Mouse (Mus musculus): ENCODE measurements around the gene Prex1. TPM values are rescaled to one million over a fixed set of nuclear protein-coding genes. Genes with fewer than 3 reads are reported as not detected.

Gene Prex1
- polyA plus RNA-seq, 1 experiment from 2014 or later, result 12.4 TPM

DNA sequence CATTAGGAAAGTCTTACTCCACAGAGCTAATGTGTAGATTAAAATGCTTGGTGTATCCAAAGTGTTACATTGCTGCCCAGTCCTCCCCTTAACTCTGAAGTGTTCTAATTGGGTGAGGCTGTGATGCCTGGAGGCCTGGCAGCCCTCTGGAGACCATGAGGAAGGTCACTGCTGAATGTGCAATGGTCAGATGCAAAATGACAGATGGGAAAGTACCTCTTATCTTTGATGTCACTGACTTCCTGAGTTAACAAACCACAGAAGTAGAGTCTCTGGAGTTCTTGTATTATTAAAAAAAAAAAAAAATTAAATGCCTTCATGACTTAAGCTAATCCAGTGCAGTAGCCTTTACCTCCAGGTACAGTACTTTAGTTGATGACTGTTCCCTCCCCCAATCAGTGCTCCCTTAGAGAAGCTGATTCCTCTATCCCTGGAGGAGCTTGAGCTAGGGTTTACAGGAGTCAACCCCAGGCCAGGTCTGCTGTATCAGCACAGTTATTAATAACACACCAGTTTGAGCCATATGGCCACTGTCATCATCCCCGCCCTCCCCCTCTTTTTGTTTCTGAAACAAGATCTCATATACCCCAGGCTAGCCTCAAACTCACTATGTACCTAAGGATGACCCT is 5.8 kb upstream of the Prex1 start:
- no peaks in the 10 kb centered on the region for H3K27me3 ChIP-seq (replicated peaks)
- no peaks in the 10 kb centered on the region for H3K36me3 ChIP-seq
- no peak overlapping the region for H3K4me3 ChIP-seq (replicated peaks)
- ATAC-seq (ENCODE audit: insufficient read depth, low FRiP score, low read depth), result no peak
- 96% methylated on average over 1 of the region's 1 CpGs for WGBS
- H3K9ac ChIP-seq, result no peak overlapping the region
- peaks cover 3% of the 10 kb centered on the region; the same call in 1 of the 2 replicates for H3K4me1 ChIP-seq
- no peak overlapping the region for H3K4me2 ChIP-seq
- no peaks in the 10 kb centered on the region for H3K9me3 ChIP-seq
- no peak overlapping the region for H3K27ac ChIP-seq

DNA sequence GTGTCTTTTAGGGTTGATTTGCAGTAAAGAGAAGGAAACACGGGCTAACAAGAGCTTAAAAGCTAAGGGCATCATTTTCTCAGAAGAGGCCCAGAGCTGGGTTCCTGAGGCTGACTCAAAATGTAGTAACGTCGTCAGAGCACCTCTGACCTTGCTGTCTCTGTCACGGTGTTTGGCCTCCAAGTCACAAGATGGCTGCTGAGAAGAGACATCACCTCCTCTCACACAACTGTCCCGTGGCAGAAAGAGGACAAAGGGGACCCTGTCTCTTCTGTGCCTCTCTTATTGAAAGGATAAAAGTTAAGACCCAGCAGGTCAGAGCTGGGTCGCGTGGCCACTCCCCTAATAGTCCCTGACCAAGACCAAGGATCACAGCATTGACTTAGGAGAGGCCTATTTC is 2.4 kb upstream of the Prex1 start:
- no peak overlapping the region for H3K4me2 ChIP-seq
- H3K27ac ChIP-seq, result no peak overlapping the region
- 75% methylated on average over 7 of the region's 7 CpGs for WGBS
- H3K36me3 ChIP-seq, result no peaks in the 10 kb centered on the region
- H3K4me1 ChIP-seq, result peaks cover 26% of the 10 kb centered on the region; the same call in 1 of the 2 replicates
- ATAC-seq (ENCODE audit: insufficient read depth, low FRiP score, low read depth), result no peak
- no peak overlapping the region for H3K9ac ChIP-seq
- no peaks in the 10 kb centered on the region for H3K27me3 ChIP-seq (replicated peaks)
- H3K4me3 ChIP-seq (replicated peaks), result no peak overlapping the region
- no peaks in the 10 kb centered on the region for H3K9me3 ChIP-seq

DNA sequence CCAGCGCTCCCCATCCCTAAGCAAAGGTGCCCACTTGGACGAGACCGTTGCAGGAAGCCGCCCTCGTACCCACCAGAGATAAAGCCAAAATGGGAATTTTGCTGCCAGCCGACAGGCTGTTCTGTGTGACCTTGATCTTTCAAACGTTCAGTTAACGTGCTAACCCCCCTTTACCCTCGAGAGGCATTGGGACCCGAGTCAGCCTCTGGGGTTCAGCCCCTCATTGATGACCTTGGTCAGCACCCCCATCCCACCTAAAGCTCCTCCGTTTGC is 731 bp upstream of the Prex1 start:
- Histone ChIP-seq H3K27me3 (replicated peaks) (no peaks in the 10 kb centered on the region), H3K27ac (no peak overlapping the region), H3K36me3 (no peaks in the 10 kb centered on the region), H3K4me2 (peak overlapping the region; percentile 90), H3K9me3 (no peaks in the 10 kb centered on the region), H3K4me1 (peaks cover 33% of the 10 kb centered on the region), H3K4me3 (replicated peaks) (peak overlapping the region; percentile 52), H3K9ac (peak overlapping the region; percentile 22; the same call in 1 of the 2 replicates)
- WGBS, result 10% methylated on average over 11 of the region's 11 CpGs
- ATAC-seq (ENCODE audit: insufficient read depth, low FRiP score, low read depth), result no peak

DNA sequence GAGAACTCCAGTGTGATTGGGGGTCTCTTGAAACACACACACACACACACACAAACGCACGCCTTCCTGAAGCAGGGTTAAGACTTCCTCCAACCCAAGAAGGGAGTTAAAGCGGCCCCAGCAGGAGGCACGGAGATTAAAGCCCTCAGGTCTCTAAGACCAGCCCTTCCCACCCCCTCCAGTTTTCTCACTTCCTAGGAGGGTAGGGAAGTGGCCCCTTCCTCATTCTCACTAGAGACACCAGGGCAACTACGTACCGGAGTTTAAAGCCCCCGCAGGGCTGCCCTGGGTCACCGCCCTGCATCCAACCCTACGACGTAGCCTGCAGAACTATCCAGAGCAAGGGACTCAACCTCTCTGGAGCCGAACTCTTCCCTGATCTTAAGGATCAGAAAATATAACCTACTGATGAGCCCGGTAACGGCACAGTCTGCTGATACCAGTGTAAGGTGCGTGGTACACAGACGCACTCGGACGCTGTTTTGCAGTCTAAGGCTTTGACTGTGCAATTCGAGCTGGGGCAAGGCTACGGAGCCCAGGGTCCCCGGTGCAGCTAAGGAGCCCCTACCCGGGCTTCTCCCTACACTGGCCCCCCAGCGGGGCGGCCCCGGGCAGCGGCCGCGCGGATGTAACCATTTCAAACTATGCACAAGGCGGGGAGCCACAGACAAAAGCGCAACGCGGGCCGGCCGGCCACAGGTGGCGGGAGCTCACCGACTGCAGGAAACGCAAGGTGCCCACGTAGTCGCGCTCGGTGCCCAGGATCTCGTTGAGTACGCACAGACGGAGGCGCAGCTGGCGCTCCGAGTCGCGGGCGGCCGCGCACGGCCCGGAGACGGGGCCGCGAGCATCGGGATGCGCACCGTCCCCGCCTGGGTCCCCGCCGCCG is 587 bp downstream of the Prex1 start:
- Histone ChIP-seq H3K36me3 (no peaks in the 10 kb centered on the region), H3K27me3 (replicated peaks) (no peaks in the 10 kb centered on the region), H3K9me3 (no peaks in the 10 kb centered on the region), H3K4me2 (peak overlapping the region; percentile 99), H3K9ac (peak overlapping the region; percentile 60), H3K4me1 (peaks cover 33% of the 10 kb centered on the region), H3K27ac (peak overlapping the region; percentile 48), H3K4me3 (replicated peaks) (peak overlapping the region; percentile 76)
- 1% methylated on average over 57 of the region's 64 CpGs for WGBS
- peak; percentile 23 for ATAC-seq (ENCODE audit: insufficient read depth, low FRiP score, low read depth)

DNA sequence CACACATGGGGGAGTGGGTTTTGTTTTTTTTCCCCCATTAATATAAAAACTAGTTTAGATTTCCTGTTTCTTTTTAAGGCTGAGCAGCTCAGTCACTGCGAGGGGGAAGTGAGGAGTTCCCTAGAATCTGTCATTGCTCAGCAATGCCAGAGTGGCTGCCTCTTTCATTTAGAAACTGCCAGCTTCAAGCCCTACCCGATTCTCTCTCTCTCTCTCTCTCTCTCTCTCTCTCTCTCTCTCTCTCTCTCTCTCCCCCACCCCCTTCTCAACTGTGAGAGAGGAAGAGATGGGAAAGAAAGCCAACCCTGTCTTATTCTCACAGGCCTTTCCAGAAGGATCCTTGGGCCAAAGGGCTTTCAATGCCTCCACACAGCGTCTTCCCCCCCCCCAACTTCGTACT is 1.3 kb downstream of the Prex1 start:
- no peaks in the 10 kb centered on the region for H3K27me3 ChIP-seq (replicated peaks)
- no peak for ATAC-seq (ENCODE audit: insufficient read depth, low FRiP score, low read depth)
- WGBS, result 7% methylated on average over 4 of the region's 4 CpGs

DNA sequence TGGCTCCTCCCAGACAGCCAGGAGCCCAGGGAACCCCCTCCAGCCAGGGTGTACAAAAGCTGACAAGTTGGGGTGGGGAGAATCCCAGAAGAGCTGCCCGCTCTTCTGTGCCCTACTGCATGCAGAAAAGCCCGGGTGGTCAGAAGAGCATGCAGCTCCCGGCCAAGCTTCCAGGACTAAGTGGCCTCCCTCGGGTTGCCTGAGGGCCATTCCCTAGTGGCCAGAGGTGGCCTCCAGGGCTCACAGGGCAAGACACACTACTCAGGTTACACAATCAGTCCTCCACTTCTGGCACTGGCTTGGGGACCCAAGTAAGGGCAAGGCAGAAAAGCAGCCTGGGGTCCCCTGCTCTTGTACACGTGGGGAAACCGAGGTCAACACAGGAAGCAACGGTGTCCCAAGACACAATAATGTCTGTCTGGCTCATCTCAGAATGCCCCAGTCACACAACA is 1.9 kb downstream of the Prex1 start:
- WGBS, result 27% methylated on average over 7 of the region's 7 CpGs
- no peak for ATAC-seq (ENCODE audit: insufficient read depth, low FRiP score, low read depth)
- H3K27ac ChIP-seq, result 0 out of 2 replicates have a peak overlapping the region, but pooled peaks have one; percentile 31
- H3K9me3 ChIP-seq, result no peaks in the 10 kb centered on the region
- peak overlapping the region; percentile 99 for H3K4me2 ChIP-seq
- no peak overlapping the region for H3K9ac ChIP-seq
- H3K4me3 ChIP-seq (replicated peaks), result 0 out of 2 replicates have a peak overlapping the region, but pooled peaks have one; percentile 76
- H3K36me3 ChIP-seq, result no peaks in the 10 kb centered on the region
- H3K27me3 ChIP-seq (replicated peaks), result no peaks in the 10 kb centered on the region
- peaks cover 33% of the 10 kb centered on the region for H3K4me1 ChIP-seq

More for the DNA sequence above, 1.3 kb downstream of the Prex1 start:
- no peaks in the 10 kb centered on the region for H3K9me3 ChIP-seq
- H3K4me3 ChIP-seq (replicated peaks), result peak overlapping the region; percentile 76
- H3K9ac ChIP-seq, result no peak overlapping the region
- H3K27ac ChIP-seq, result 0 out of 2 replicates have a peak overlapping the region, but pooled peaks have one; percentile 31
- H3K4me1 ChIP-seq, result peaks cover 33% of the 10 kb centered on the region
- no peaks in the 10 kb centered on the region for H3K36me3 ChIP-seq
- H3K4me2 ChIP-seq, result peak overlapping the region; percentile 99

DNA sequence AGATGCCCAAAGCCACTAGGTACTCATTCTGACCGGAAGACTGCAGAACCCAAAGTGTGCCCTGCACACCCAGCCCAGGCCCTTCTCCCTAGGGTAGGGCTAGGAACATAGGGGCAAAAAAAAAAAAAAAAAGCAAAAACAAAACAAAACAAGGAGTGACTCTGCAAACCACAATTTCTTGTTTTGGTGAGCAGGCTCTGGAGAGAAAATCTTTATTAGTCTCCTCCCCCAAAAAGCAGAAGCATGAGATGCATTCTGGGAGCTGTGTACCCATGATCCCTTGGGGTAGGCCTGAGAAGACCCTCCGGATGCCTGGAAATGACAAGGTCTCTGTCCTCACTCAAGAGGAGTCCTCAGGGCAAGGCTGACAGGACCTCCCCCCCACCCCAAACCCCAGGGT is 3.7 kb downstream of the Prex1 start:
- ATAC-seq (ENCODE audit: insufficient read depth, low FRiP score, low read depth), result no peak
- no peaks in the 10 kb centered on the region for H3K9me3 ChIP-seq
- peaks cover 33% of the 10 kb centered on the region for H3K4me1 ChIP-seq
- H3K36me3 ChIP-seq, result no peaks in the 10 kb centered on the region
- WGBS, result 98% methylated on average over 2 of the region's 2 CpGs
- H3K4me3 ChIP-seq (replicated peaks), result no peak overlapping the region
- no peaks in the 10 kb centered on the region for H3K27me3 ChIP-seq (replicated peaks)
- H3K27ac ChIP-seq, result no peak overlapping the region
- H3K9ac ChIP-seq, result no peak overlapping the region
- no peak overlapping the region for H3K4me2 ChIP-seq

DNA sequence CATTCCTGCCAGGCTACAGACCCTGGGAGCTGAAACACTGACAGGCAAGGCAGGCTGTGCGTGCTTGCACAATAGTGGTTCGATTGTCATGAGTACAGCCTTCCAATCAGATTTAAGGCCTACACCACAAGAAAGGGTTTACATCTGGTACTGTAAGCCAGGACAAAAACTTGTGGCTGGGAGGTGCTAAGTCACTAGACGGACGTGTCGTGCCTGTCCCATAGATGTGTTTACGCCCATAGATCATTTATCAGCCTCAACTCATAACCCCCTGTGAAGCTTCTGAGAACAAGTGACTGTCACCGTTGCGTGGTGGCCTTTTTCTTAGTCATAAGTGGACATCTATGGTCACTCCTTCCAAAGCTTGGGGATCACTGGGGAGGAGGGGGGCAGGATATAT is 5.3 kb downstream of the Prex1 start:
- Histone ChIP-seq H3K9ac (no peak overlapping the region), H3K4me1 (peaks cover 25% of the 10 kb centered on the region), H3K4me2 (no peak overlapping the region), H3K27me3 (replicated peaks) (no peaks in the 10 kb centered on the region), H3K9me3 (no peaks in the 10 kb centered on the region), H3K27ac (no peak overlapping the region), H3K36me3 (no peaks in the 10 kb centered on the region), H3K4me3 (replicated peaks) (no peak overlapping the region)
- no peak for ATAC-seq (ENCODE audit: insufficient read depth, low FRiP score, low read depth)
- WGBS, result 73% methylated on average over 8 of the region's 8 CpGs

DNA sequence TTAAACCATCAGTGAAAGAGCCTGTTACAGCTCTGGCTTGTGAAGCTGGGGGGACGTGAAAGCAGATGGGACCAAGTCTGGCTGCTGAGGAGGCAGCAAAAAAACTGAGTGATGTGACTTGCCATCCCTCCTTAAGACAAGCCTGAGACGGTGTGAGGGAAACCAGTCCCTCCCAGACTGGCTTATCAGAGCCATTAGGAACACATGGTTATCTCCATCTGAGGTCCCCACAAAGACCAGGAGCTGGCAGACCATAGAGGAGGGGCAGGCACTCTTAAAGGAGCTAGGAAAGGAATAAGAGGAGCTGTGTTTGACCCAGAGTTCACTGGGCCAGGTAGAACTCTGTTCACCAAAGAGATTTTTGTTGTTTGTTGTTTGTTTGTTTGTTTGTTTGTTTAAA is 7.1 kb downstream of the Prex1 start:
- H3K9me3 ChIP-seq, result no peaks in the 10 kb centered on the region
- H3K4me3 ChIP-seq (replicated peaks), result no peak overlapping the region
- H3K27me3 ChIP-seq (replicated peaks), result no peaks in the 10 kb centered on the region
- no peak overlapping the region for H3K4me2 ChIP-seq
- no peak overlapping the region for H3K9ac ChIP-seq
- peak; percentile 74; the same call in 1 of the 2 replicates for ATAC-seq (ENCODE audit: insufficient read depth, low FRiP score, low read depth)
- H3K36me3 ChIP-seq, result no peaks in the 10 kb centered on the region
- WGBS, result 45% methylated on average over 2 of the region's 2 CpGs
- H3K4me1 ChIP-seq, result peaks cover 8% of the 10 kb centered on the region
- no peak overlapping the region for H3K27ac ChIP-seq

DNA sequence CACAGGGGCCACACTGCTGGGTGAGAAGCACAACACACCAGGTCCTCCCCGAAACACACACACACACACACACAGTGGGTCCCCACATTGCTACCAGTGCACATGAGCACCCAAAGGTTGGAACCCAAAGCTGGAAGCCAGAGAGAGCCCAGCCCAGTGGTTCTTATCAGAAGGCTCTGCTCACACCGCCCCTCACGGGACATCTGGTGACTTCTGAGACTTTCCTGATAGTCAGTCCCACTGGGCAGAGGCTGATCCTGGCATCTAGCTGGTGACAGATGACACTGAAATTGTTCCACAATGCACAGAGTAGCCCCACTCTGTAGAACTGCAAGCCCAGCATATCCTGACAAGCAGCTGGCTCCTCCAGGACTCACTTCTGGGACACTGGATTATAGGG is 10.1 kb downstream of the Prex1 start:
- peak; percentile 83 for ATAC-seq (ENCODE audit: insufficient read depth, low FRiP score, low read depth)
- H3K9ac ChIP-seq, result no peak overlapping the region

DNA sequence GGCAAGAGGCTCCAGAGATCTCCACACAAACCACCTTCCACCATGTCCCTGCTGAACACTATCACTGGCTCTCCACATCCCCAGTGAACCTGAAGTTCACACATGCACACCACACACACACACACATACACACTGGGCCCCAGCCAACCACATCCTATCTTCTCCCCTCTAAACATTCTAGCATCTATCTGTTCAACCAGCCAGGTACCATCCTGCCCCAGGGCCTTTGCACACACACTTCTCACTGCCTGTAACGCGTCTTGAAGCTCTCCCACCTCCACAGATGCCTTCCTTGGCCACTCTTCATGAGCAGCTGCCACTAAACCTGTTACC is 11.6 kb downstream of the Prex1 start:
- no peak overlapping the region for H3K27ac ChIP-seq
- no peaks in the 10 kb centered on the region for H3K9me3 ChIP-seq
- H3K36me3 ChIP-seq, result no peaks in the 10 kb centered on the region
- no peaks in the 10 kb centered on the region for H3K27me3 ChIP-seq (replicated peaks)
- no peak overlapping the region for H3K9ac ChIP-seq
- H3K4me3 ChIP-seq (replicated peaks), result no peak overlapping the region
- H3K4me1 ChIP-seq, result no peaks in the 10 kb centered on the region
- H3K4me2 ChIP-seq, result no peak overlapping the region
- no peak for ATAC-seq (ENCODE audit: insufficient read depth, low FRiP score, low read depth)
- WGBS, result 96% methylated on average over 2 of the region's 2 CpGs

More for the DNA sequence above, 10.1 kb downstream of the Prex1 start:
- no peaks in the 10 kb centered on the region for H3K4me1 ChIP-seq
- H3K4me2 ChIP-seq, result no peak overlapping the region
- H3K4me3 ChIP-seq (replicated peaks), result no peak overlapping the region
- H3K27me3 ChIP-seq (replicated peaks), result no peaks in the 10 kb centered on the region
- H3K9me3 ChIP-seq, result no peaks in the 10 kb centered on the region
- H3K36me3 ChIP-seq, result no peaks in the 10 kb centered on the region
- H3K27ac ChIP-seq, result no peak overlapping the region
- WGBS, result 55% methylated on average over 3 of the region's 3 CpGs
